ENCODE assay signal across 9 mouse cellular contexts in genomic region chr6:53950876-53951275, GRCm38 (mm10). TPM values are rescaled to one million over a fixed set of nuclear protein-coding genes. Genes with fewer than 3 reads are reported as not detected.
A peak's percentile ranks its signal among the peaks of the same experiment; 100 is the strongest.
DNase-seq lines count a peak whose midpoint lies in the region; ATAC-seq and TF ChIP-seq lines count a peak whose summit lies in the region.
"Had no signal": no experiment of that assay in that cellular context is flagged by ENCODE, and none has a peak within 500 bp of the region (broad histone marks: within the 10 kb centered on the region; RNA-seq: fewer than 3 reads in every experiment).

No protein-coding gene starts in this region.

- H3K36me3 ChIP-seq in forebrain, embryonic 14.5 days (ENCODE audit: control insufficient read depth, insufficient read depth, low read length), result no peaks in the 10 kb centered on the region
- H3K36me3 ChIP-seq in forebrain, embryonic 11.5 days (ENCODE audit: control insufficient read depth, insufficient read depth, low read length), result no peaks in the 10 kb centered on the region
- H3K36me3 ChIP-seq in testis, adult 2 months (ENCODE audit: control insufficient read depth, insufficient read depth, low read length), result no peaks in the 10 kb centered on the region
- H3K36me3 ChIP-seq in limb, embryonic 12.5 days, result no peaks in the 10 kb centered on the region
- H3K36me3 ChIP-seq in stomach, postnatal 0 days (ENCODE audit: control insufficient read depth, insufficient read depth, low read length), result no peaks in the 10 kb centered on the region

- H3K27ac ChIP-seq in forebrain, embryonic 14.5 days (ENCODE audit: low read depth, low read length), result peak overlapping the region; percentile 11; the same call in 1 of the 2 replicates
- no peak overlapping the region for H3K27ac ChIP-seq in forebrain, embryonic 11.5 days (ENCODE audit: low read depth, low read length)
- peak overlapping the region; percentile 2; the same call in 1 of the 2 replicates for H3K27ac ChIP-seq in testis, adult 2 months (ENCODE audit: control insufficient read depth, insufficient read depth, low read depth, low read length)
- H3K27ac ChIP-seq in limb, embryonic 12.5 days, result peak overlapping the region; percentile 51
- peak overlapping the region; percentile 72 for H3K27ac ChIP-seq in stomach, postnatal 0 days (replicated peaks)

- ATAC-seq in forebrain, embryonic 14.5 days, result no peak
- no peak for ATAC-seq in forebrain, embryonic 11.5 days (replicated peaks; ENCODE audit: low FRiP score)
- no peak for ATAC-seq in limb, embryonic 12.5 days (ENCODE audit: insufficient number of reproducible peaks, insufficient read depth, low FRiP score, low TSS enrichment, low read depth)
- ATAC-seq in stomach, postnatal 0 days (ENCODE audit: low FRiP score, low TSS enrichment), result no peak

- no peak for DNase-seq in forebrain, embryonic 14.5 days (ENCODE audit: low spot score)
- no peak for DNase-seq in forebrain, embryonic 11.5 days (ENCODE audit: low spot score)
- DNase-seq in testis, postnatal 10 days (ENCODE audit: low spot score), result no peak
- no peak for DNase-seq in stomach, postnatal 0 days (ENCODE audit: low spot score)
- DNase-seq in left cerebral cortex, adult 11 months (ENCODE audit: low spot score), result no peak
- no peak for DNase-seq in left cerebral cortex, postnatal 36 days (ENCODE audit: low spot score in 2 of 2)

- TF ChIP-seq CTCF in testis, adult 2 months (IDR thresholded peaks at IDR 0.05; ENCODE audit: control insufficient read depth, insufficient read depth, insufficient replicate concordance, low read depth, low read length), result no peak
- no peak for TF ChIP-seq CTCF in stomach, postnatal 0 days (IDR thresholded peaks at IDR 0.05; ENCODE audit: low read depth)

- no peaks in the 10 kb centered on the region for H3K27me3 ChIP-seq in forebrain, embryonic 14.5 days (replicated peaks; ENCODE audit: control insufficient read depth, insufficient read depth, low read length)
- H3K27me3 ChIP-seq in forebrain, embryonic 11.5 days (ENCODE audit: control insufficient read depth, insufficient read depth, low read length), result no peaks in the 10 kb centered on the region
- no peaks in the 10 kb centered on the region for H3K27me3 ChIP-seq in testis, adult 2 months (ENCODE audit: control insufficient read depth, insufficient read depth, low read length)
- no peaks in the 10 kb centered on the region for H3K27me3 ChIP-seq in limb, embryonic 12.5 days
- no peaks in the 10 kb centered on the region for H3K27me3 ChIP-seq in stomach, postnatal 0 days (ENCODE audit: control insufficient read depth, insufficient read depth, low read length)

- H3K4me3 ChIP-seq in forebrain, embryonic 14.5 days (ENCODE audit: low read depth, low read length), result no peak overlapping the region
- no peak overlapping the region for H3K4me3 ChIP-seq in forebrain, embryonic 11.5 days (ENCODE audit: low read depth, low read length)
- H3K4me3 ChIP-seq in testis, adult 2 months (ENCODE audit: control insufficient read depth, low read depth, low read length), result no peak overlapping the region
- no peak overlapping the region for H3K4me3 ChIP-seq in limb, embryonic 12.5 days (replicated peaks)
- no peak overlapping the region for H3K4me3 ChIP-seq in stomach, postnatal 0 days (ENCODE audit: low read depth, low read length)
- H3K4me3 ChIP-seq: erythroblast, embryonic 14.5 days had no signal

- H3K4me2 ChIP-seq in forebrain, embryonic 14.5 days (ENCODE audit: low read length), result no peak overlapping the region
- no peak overlapping the region for H3K4me2 ChIP-seq in forebrain, embryonic 11.5 days (ENCODE audit: low read depth, low read length, severe bottlenecking)
- H3K4me2 ChIP-seq in limb, embryonic 12.5 days, result no peak overlapping the region
- H3K4me2 ChIP-seq in stomach, postnatal 0 days (replicated peaks; ENCODE audit: low read depth), result 0 out of 2 replicates have a peak overlapping the region, but pooled peaks have one; percentile 8

- no peak for TF ChIP-seq EP300 in stomach, postnatal 0 days (optimal IDR thresholded peaks at IDR 0.05)

- WGBS in forebrain, embryonic 14.5 days, result 73% methylated on average over 9 of the region's 9 CpGs
- 73% methylated on average over 9 of the region's 9 CpGs for WGBS in forebrain, embryonic 11.5 days
- 22% methylated on average over 9 of the region's 9 CpGs for WGBS in limb, embryonic 12.5 days
- 35% methylated on average over 9 of the region's 9 CpGs for WGBS in stomach, postnatal 0 days

- H3K4me1 ChIP-seq in forebrain, embryonic 14.5 days (ENCODE audit: control insufficient read depth, insufficient read depth, low read length), result peaks cover 2% of the 10 kb centered on the region; the same call in 1 of the 2 replicates
- H3K4me1 ChIP-seq in forebrain, embryonic 11.5 days (replicated peaks; ENCODE audit: control insufficient read depth, insufficient read depth, low read length), result no peaks in the 10 kb centered on the region
- no peaks in the 10 kb centered on the region; the same call in 1 of the 2 replicates for H3K4me1 ChIP-seq in testis, adult 2 months (ENCODE audit: control insufficient read depth, insufficient read depth, low read length)
- H3K4me1 ChIP-seq in limb, embryonic 12.5 days (replicated peaks), result peaks cover 45% of the 10 kb centered on the region
- H3K4me1 ChIP-seq in stomach, postnatal 0 days (replicated peaks; ENCODE audit: control insufficient read depth, insufficient read depth), result peaks cover 6% of the 10 kb centered on the region; the same call in 1 of the 2 replicates

- no peak overlapping the region for H3K9ac ChIP-seq in forebrain, embryonic 14.5 days (ENCODE audit: low read length)
- no peak overlapping the region for H3K9ac ChIP-seq in forebrain, embryonic 11.5 days (ENCODE audit: low read length)
- no peak overlapping the region for H3K9ac ChIP-seq in limb, embryonic 12.5 days (replicated peaks)
- no peak overlapping the region for H3K9ac ChIP-seq in stomach, postnatal 0 days (ENCODE audit: low read length)

- intact Hi-C loops in left cerebral cortex, postnatal 36 days (cut with DNase I), result no loop called here

- H3K9me3 ChIP-seq in forebrain, embryonic 14.5 days (replicated peaks; ENCODE audit: control insufficient read depth, low read length), result no peaks in the 10 kb centered on the region
- H3K9me3 ChIP-seq in forebrain, embryonic 11.5 days (ENCODE audit: control insufficient read depth, low read length), result no peaks in the 10 kb centered on the region
- H3K9me3 ChIP-seq in limb, embryonic 12.5 days, result no peaks in the 10 kb centered on the region
- H3K9me3 ChIP-seq in stomach, postnatal 0 days (ENCODE audit: control insufficient read depth, low read length), result no peaks in the 10 kb centered on the region

- no peak for TF ChIP-seq POLR2A in testis, adult 2 months (IDR thresholded peaks at IDR 0.05; ENCODE audit: control insufficient read depth, low read depth, low read length)

RNA-seq across cellular contexts. Expression of gene Cpvl, which starts 27.6 kb away (rescaled TPM):
- polyA plus RNA-seq in forebrain, embryonic 14.5 days (2014; fragmentation: Nextera tagmentation; extraction: Ambion mirVana), result not detected in 2 replicates
- 0.12 TPM in 1 of 2 replicates, not detected in the other for polyA plus RNA-seq in forebrain, embryonic 11.5 days (2014; fragmentation: Nextera tagmentation; extraction: Ambion mirVana)
- 14.8 and 18.9 TPM in 2 replicates for polyA plus RNA-seq in testis, adult 2 months (2012; rRNA removed)
- polyA plus RNA-seq in limb, embryonic 12.5 days (2016; fragmentation: Nextera tagmentation; extraction: Ambion mirVana), result 0.14 and 0.42 TPM in 2 replicates
- 0.06 and 0.15 TPM in 2 replicates for polyA plus RNA-seq in stomach, postnatal 0 days (2015; fragmentation: Nextera tagmentation; extraction: Ambion mirVana)
- total RNA-seq in left cerebral cortex, postnatal 36 days (2021), result not detected
- polyA plus RNA-seq: erythroblast, embryonic 14.5 days had no signal

Comparison
In these comparisons a context has a peak if more than half of its experiments do, and no peak if none do; other contexts are left out.
1. RNA of gene Cpvl, which starts 27.6 kb away (polyA plus RNA-seq): 14.8 to 18.9 TPM in testis, adult 2 months; 0.14 to 0.42 TPM in limb, embryonic 12.5 days, 0.12 TPM in forebrain, embryonic 11.5 days, 0.06 to 0.15 TPM in stomach, postnatal 0 days and not detected in forebrain, embryonic 14.5 days; every median in the first group is over 10 times any median in the second.